Mouse (Mus musculus) liver, adult (tissue): Measurements from ENCODE around the gene Timm13.

Experiments
- GATA4 ChIP-seq: IDR thresholded peaks from 2 replicates; pipeline ENCODE4 v1.6.1; 2014; ENCODE audit warnings: mild to moderate bottlenecking, low read length; ENCODE audit not compliant: insufficient replicate concordance

Gene Timm13

GRCm38 (mm10) chr10:80935698-80936097 lies 34.9 kb upstream of the Timm13 start:
- TF ChIP-seq GATA4 = no peak

GRCm38 (mm10) chr10:80935241-80935640 lies 34.5 kb upstream of the Timm13 start:
- TF ChIP-seq GATA4 = no peak

GRCm38 (mm10) chr10:80934136-80934985 lies 33.6 kb upstream of the Timm13 start:
- TF ChIP-seq GATA4 = no peak

- TF ChIP-seq GATA4 = no peak
Observed at GRCm38 (mm10) chr10:80933421-80933979, 32.7 kb upstream of the Timm13 start.

- TF ChIP-seq GATA4 = no peak
Observed at GRCm38 (mm10) chr10:80932700-80933420, 32.1 kb upstream of the Timm13 start.

GRCm38 (mm10) chr10:80932206-80932605 lies 31.4 kb upstream of the Timm13 start:
- TF ChIP-seq GATA4 = no peak

GRCm38 (mm10) chr10:80931695-80932094 lies 30.9 kb upstream of the Timm13 start:
- no peak for TF ChIP-seq GATA4

- TF ChIP-seq GATA4 = no peak
Observed at GRCm38 (mm10) chr10:80931153-80931671, 30.4 kb upstream of the Timm13 start.

GRCm38 (mm10) chr10:80930361-80931152 lies 29.8 kb upstream of the Timm13 start:
- no peak for TF ChIP-seq GATA4

- TF ChIP-seq GATA4 = no peak
Observed at GRCm38 (mm10) chr10:80929299-80930226, 28.8 kb upstream of the Timm13 start, which contains the start of gene Gadd45b. Gadd45b (plus strand) TSS chr10:80930073.

- peak; percentile 12; the same call in 1 of the 2 replicates for TF ChIP-seq GATA4
Observed at GRCm38 (mm10) chr10:80928586-80929298, 28.0 kb upstream of the Timm13 start.

GRCm38 (mm10) chr10:80925472-80925871 lies 24.7 kb upstream of the Timm13 start:
- no peak for TF ChIP-seq GATA4

GRCm38 (mm10) chr10:80921923-80922322 lies 21.2 kb upstream of the Timm13 start:
- TF ChIP-seq GATA4 = no peak
